11 mouse cellular contexts compared by ENCODE assay signal in genomic region chr16:4651624-4652023, GRCm38 (mm10). TPM values are rescaled to one million over a fixed set of nuclear protein-coding genes. Genes with fewer than 3 reads are reported as not detected.
A peak's percentile ranks its signal among the peaks of the same experiment; 100 is the strongest.
DNase-seq lines count a peak whose midpoint lies in the region; ATAC-seq and TF ChIP-seq lines count a peak whose summit lies in the region.
"Had no signal": no experiment of that assay in that cellular context is flagged by ENCODE, and none has a peak within 500 bp of the region (broad histone marks: within the 10 kb centered on the region; RNA-seq: fewer than 3 reads in every experiment).

No protein-coding gene starts in this region.

- H3K9ac ChIP-seq in hindbrain, embryonic 12.5 days, result peak overlapping the region; percentile 38; the same call in 1 of the 2 replicates
- no peak overlapping the region for H3K9ac ChIP-seq in hindbrain, postnatal 0 days (replicated peaks; ENCODE audit: low read length)
- no peak overlapping the region for H3K9ac ChIP-seq in heart, postnatal 0 days (replicated peaks; ENCODE audit: low read depth, low read length)

- H3K4me3 ChIP-seq in hindbrain, embryonic 12.5 days, result no peak overlapping the region
- no peak overlapping the region for H3K4me3 ChIP-seq in hindbrain, postnatal 0 days (ENCODE audit: low read length)
- H3K4me3 ChIP-seq in heart, postnatal 0 days (ENCODE audit: low read depth, low read length), result no peak overlapping the region
- H3K4me3 ChIP-seq: megakaryocyte, embryonic 14.5 days had no signal

- DNase-seq in adrenal gland, adult (ENCODE audit: inconsistent age in 2 of 2, low spot score in 1 of 2), result peak; percentile 33 to 42
- DNase-seq in adrenal gland, adult 8-10 months, result no peak
- no peak for DNase-seq in hindbrain, postnatal 0 days (ENCODE audit: low spot score)
- DNase-seq in adipocyte (ENCODE audit: low spot score), result peak; percentile 49
- DNase-seq in heart, postnatal 0 days (ENCODE audit: low spot score), result no peak
- no peak for DNase-seq in spleen, adult 18-20 months
- DNase-seq in right cerebral cortex, postnatal 4 days, result no peak

- 56% methylated on average over 7 of the region's 7 CpGs for WGBS in hindbrain, embryonic 12.5 days
- 65% methylated on average over 7 of the region's 7 CpGs for WGBS in hindbrain, postnatal 0 days
- 80% methylated on average over 7 of the region's 7 CpGs for WGBS in heart, postnatal 0 days

- no peak for TF ChIP-seq CTCF in hindbrain, postnatal 0 days (IDR thresholded peaks at IDR 0.05; ENCODE audit: low read depth)
- no peak for TF ChIP-seq CTCF in heart, postnatal 0 days (IDR thresholded peaks at IDR 0.05; ENCODE audit: low read depth)

- no peak for ATAC-seq in hindbrain, embryonic 12.5 days (ENCODE audit: low FRiP score)
- ATAC-seq in hindbrain, postnatal 0 days, result no peak
- no peak for ATAC-seq in heart, postnatal 0 days (ENCODE audit: insufficient read depth, low read depth)
- ATAC-seq: hindbrain, embryonic 16.5 days; Patski had no signal

- TF ChIP-seq EP300 in heart, postnatal 0 days (IDR thresholded peaks at IDR 0.05; ENCODE audit: low read depth), result no peak

- no peaks in the 10 kb centered on the region for H3K27me3 ChIP-seq in hindbrain, embryonic 12.5 days
- H3K27me3 ChIP-seq in hindbrain, postnatal 0 days (ENCODE audit: insufficient read depth, low read length), result no peaks in the 10 kb centered on the region
- H3K27me3 ChIP-seq in heart, postnatal 0 days (ENCODE audit: control insufficient read depth, insufficient read depth, low read length), result no peaks in the 10 kb centered on the region
- H3K27me3 ChIP-seq: megakaryocyte, embryonic 14.5 days; Patski had no signal

- peaks cover 36% of the 10 kb centered on the region for H3K4me1 ChIP-seq in hindbrain, embryonic 12.5 days
- 0 out of 2 replicates have a peak, but pooled peaks cover 4% of the 10 kb centered on the region for H3K4me1 ChIP-seq in hindbrain, postnatal 0 days (ENCODE audit: insufficient read depth, low read length)
- peaks cover 54% of the 10 kb centered on the region for H3K4me1 ChIP-seq in heart, postnatal 0 days (ENCODE audit: control insufficient read depth, insufficient read depth)

- no peaks in the 10 kb centered on the region for H3K9me3 ChIP-seq in hindbrain, embryonic 12.5 days (replicated peaks)
- H3K9me3 ChIP-seq in hindbrain, postnatal 0 days (ENCODE audit: low read length), result no peaks in the 10 kb centered on the region
- H3K9me3 ChIP-seq in heart, postnatal 0 days (replicated peaks; ENCODE audit: control insufficient read depth, low read length), result no peaks in the 10 kb centered on the region
- H3K9me3 ChIP-seq: megakaryocyte, embryonic 14.5 days had no signal

- H3K27ac ChIP-seq in hindbrain, embryonic 12.5 days, result peak overlapping the region; percentile 73
- no peak overlapping the region for H3K27ac ChIP-seq in hindbrain, postnatal 0 days
- H3K27ac ChIP-seq in heart, postnatal 0 days (ENCODE audit: low read depth), result peak overlapping the region; percentile 69

- peaks cover 65% of the 10 kb centered on the region for H3K36me3 ChIP-seq in hindbrain, embryonic 12.5 days
- peaks cover 10% of the 10 kb centered on the region; the same call in 1 of the 2 replicates for H3K36me3 ChIP-seq in hindbrain, postnatal 0 days (ENCODE audit: insufficient read depth, low read length)
- H3K36me3 ChIP-seq in heart, postnatal 0 days (replicated peaks; ENCODE audit: control insufficient read depth, insufficient read depth, low read length), result peaks cover 50% of the 10 kb centered on the region

- no peak overlapping the region for H3K4me2 ChIP-seq in hindbrain, embryonic 12.5 days (replicated peaks)
- no peak overlapping the region for H3K4me2 ChIP-seq in hindbrain, postnatal 0 days (ENCODE audit: low read depth, low read length)
- no peak overlapping the region for H3K4me2 ChIP-seq in heart, postnatal 0 days (ENCODE audit: low read depth, low read length)

RNA-seq across cellular contexts. Expression of gene Dnaja3, which starts 11.8 kb away (rescaled TPM):
- total RNA-seq in adrenal gland, adult 8-10 months (2022), result 100 to 1,000 TPM; 107 to 132 (median 117) TPM
- 56.2 and 56.9 TPM in 2 replicates for polyA plus RNA-seq in hindbrain, embryonic 12.5 days (2016; fragmentation: Nextera tagmentation; extraction: Ambion mirVana)
- total RNA-seq in hindbrain, postnatal 0 days (2014; rRNA removed), result 49.6 and 50.6 TPM in 2 replicates
- 52.9 and 54.3 TPM in 2 replicates for polyA plus RNA-seq in hindbrain, postnatal 0 days (2015; fragmentation: Nextera tagmentation; extraction: Ambion mirVana)
- total RNA-seq in heart, postnatal 0 days (2014; rRNA removed; ENCODE audit: low replicate concordance), result 99.6 and 102 TPM in 2 replicates
- 99.5 and 103 TPM in 2 replicates for polyA plus RNA-seq in heart, postnatal 0 days (2015; fragmentation: Nextera tagmentation; extraction: Ambion mirVana)

RNA-seq across cellular contexts. Expression of gene Vasn, which starts 11.9 kb away (rescaled TPM):
- 10 to 100 TPM; 10.1 to 16.9 (median 11.1) TPM for total RNA-seq in adrenal gland, adult 8-10 months (2022)
- 16.3 and 18.0 TPM in 2 replicates for polyA plus RNA-seq in hindbrain, embryonic 12.5 days (2016; fragmentation: Nextera tagmentation; extraction: Ambion mirVana)
- 18.4 and 18.8 TPM in 2 replicates for total RNA-seq in hindbrain, postnatal 0 days (2014; rRNA removed)
- polyA plus RNA-seq in hindbrain, postnatal 0 days (2015; fragmentation: Nextera tagmentation; extraction: Ambion mirVana), result 6.1 and 7.3 TPM in 2 replicates
- total RNA-seq in heart, postnatal 0 days (2014; rRNA removed; ENCODE audit: low replicate concordance), result 38.7 and 64.8 TPM in 2 replicates
- polyA plus RNA-seq in heart, postnatal 0 days (2015; fragmentation: Nextera tagmentation; extraction: Ambion mirVana), result 8.1 and 9.3 TPM in 2 replicates

RNA-seq across cellular contexts. Expression of gene Pam16, which starts 26.8 kb away (rescaled TPM):
- 100 to 1,000 TPM in 2 of 4 experiments, 10 to 100 TPM in 2; 81.7 to 124 (median 102) TPM for total RNA-seq in adrenal gland, adult 8-10 months (2022)
- 112 and 119 TPM in 2 replicates for polyA plus RNA-seq in hindbrain, embryonic 12.5 days (2016; fragmentation: Nextera tagmentation; extraction: Ambion mirVana)
- 25.4 and 88.3 TPM in 2 replicates for total RNA-seq in hindbrain, postnatal 0 days (2014; rRNA removed)
- polyA plus RNA-seq in hindbrain, postnatal 0 days (2015; fragmentation: Nextera tagmentation; extraction: Ambion mirVana), result 135 and 140 TPM in 2 replicates
- 23.9 and 74.9 TPM in 2 replicates for total RNA-seq in heart, postnatal 0 days (2014; rRNA removed; ENCODE audit: low replicate concordance)
- 172 and 184 TPM in 2 replicates for polyA plus RNA-seq in heart, postnatal 0 days (2015; fragmentation: Nextera tagmentation; extraction: Ambion mirVana)

RNA-seq across cellular contexts. Expression of gene Coro7, which starts 28.0 kb away (rescaled TPM):
- 10 to 100 TPM; 23.1 to 41.9 (median 36.7) TPM for total RNA-seq in adrenal gland, adult 8-10 months (2022)
- 22.8 and 24.3 TPM in 2 replicates for polyA plus RNA-seq in hindbrain, embryonic 12.5 days (2016; fragmentation: Nextera tagmentation; extraction: Ambion mirVana)
- 41.4 and 43.3 TPM in 2 replicates for total RNA-seq in hindbrain, postnatal 0 days (2014; rRNA removed)
- 29.1 and 30.2 TPM in 2 replicates for polyA plus RNA-seq in hindbrain, postnatal 0 days (2015; fragmentation: Nextera tagmentation; extraction: Ambion mirVana)
- total RNA-seq in heart, postnatal 0 days (2014; rRNA removed; ENCODE audit: low replicate concordance), result 17.2 and 17.8 TPM in 2 replicates
- 8.0 and 9.9 TPM in 2 replicates for polyA plus RNA-seq in heart, postnatal 0 days (2015; fragmentation: Nextera tagmentation; extraction: Ambion mirVana)

RNA-seq across cellular contexts. Expression of gene Glis2, which starts 57.1 kb away (rescaled TPM):
- total RNA-seq in adrenal gland, adult 8-10 months (2022), result 10 to 100 TPM; 14.6 to 28.9 (median 23.8) TPM
- 34.0 and 34.3 TPM in 2 replicates for polyA plus RNA-seq in hindbrain, embryonic 12.5 days (2016; fragmentation: Nextera tagmentation; extraction: Ambion mirVana)
- 25.8 and 28.2 TPM in 2 replicates for total RNA-seq in hindbrain, postnatal 0 days (2014; rRNA removed)
- 12.0 and 12.5 TPM in 2 replicates for polyA plus RNA-seq in hindbrain, postnatal 0 days (2015; fragmentation: Nextera tagmentation; extraction: Ambion mirVana)
- 25.3 and 25.4 TPM in 2 replicates for total RNA-seq in heart, postnatal 0 days (2014; rRNA removed; ENCODE audit: low replicate concordance)
- polyA plus RNA-seq in heart, postnatal 0 days (2015; fragmentation: Nextera tagmentation; extraction: Ambion mirVana), result 11.2 and 11.8 TPM in 2 replicates

Comparison
In these comparisons a context has a peak if more than half of its experiments do, and no peak if none do; other contexts are left out.
1. DNase-seq: peak in adrenal gland, adult (2 of 2) and adipocyte (single experiment); none in adrenal gland, adult 8-10 months (single experiment), hindbrain, postnatal 0 days (single experiment), heart, postnatal 0 days (single experiment), spleen, adult 18-20 months (0 of 2) and right cerebral cortex, postnatal 4 days (single experiment).